Mouse (Mus musculus) cortical plate, adult 2 months (tissue): ENCODE measurements around the gene Slc46a2.

Source experiments
- CTCF ChIP-seq: fragments of 200-500 bp; IDR thresholded peaks from 2 replicates; pipeline ENCODE4 v1.5.1; 2011; ENCODE audit warnings: mild to moderate bottlenecking, control low read depth, low read length; ENCODE audit not compliant: insufficient read depth; ENCODE audit errors: extremely low read depth
- POLR2A ChIP-seq: fragments of 200-500 bp; IDR thresholded peaks from 2 replicates; pipeline ENCODE4 v1.6.1; 2011; ENCODE audit warnings: mild to moderate bottlenecking, low read length, control low read depth; ENCODE audit not compliant: insufficient read depth; ENCODE audit errors: extremely low read depth

DNA sequence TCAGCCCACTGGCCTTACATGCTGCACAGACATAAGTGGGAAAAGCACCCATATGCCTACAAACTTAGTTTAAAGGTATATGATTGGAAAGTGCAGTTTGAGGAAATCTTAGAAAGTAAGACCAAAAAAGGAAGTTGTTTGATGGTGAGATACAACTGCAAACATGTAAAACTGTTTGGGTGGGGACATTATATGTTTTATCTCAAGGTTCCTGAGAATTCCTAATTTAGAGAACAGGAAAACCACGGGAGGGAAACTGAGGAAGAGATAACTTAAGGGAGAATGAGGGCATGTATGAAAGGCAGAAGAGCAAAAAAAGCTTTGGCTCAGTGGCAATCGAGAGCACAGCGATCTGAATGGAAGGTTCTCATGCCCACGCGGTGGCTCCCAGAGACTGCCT, 27.8 kb downstream of the Slc46a2 start:
- no peak for TF ChIP-seq POLR2A
- no peak for TF ChIP-seq CTCF
